Comparison of ENCODE assay signal across 19 mouse cellular contexts in the genomic region with DNA sequence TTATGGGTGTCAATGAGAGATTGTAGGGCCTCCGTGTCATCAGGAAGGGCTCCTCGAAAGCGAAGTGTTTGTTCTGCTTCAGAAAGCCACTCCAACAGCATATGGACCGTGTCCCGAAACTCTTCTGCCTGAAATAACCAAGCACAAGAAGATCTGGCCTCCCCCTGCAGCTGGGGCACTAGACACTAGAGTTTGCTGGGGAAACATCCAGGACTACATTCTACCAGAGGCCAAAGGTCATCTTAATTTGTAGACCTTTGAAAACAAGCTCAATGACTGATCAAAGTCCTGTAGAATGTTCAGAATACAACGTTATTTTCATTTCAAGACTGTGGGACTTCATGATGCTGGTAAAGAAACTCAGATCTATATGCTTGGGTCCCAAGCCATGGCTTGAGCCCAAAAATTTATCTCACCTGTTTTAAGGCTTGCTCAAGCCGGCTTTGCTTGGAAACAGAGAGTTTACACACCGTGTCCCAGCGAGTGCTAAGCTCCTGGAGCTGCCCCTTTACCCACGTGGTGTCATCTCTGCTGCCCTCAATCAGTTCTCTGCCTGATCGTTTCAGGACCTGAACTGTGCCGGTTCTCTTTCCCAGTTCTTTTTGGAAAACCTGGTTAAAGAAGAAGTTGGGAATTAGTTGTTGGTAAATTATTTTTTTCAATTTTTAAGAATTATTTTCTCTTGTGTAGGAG. TPM values are rescaled to one million over a fixed set of nuclear protein-coding genes. Genes with fewer than 3 reads are reported as not detected.
"Had no signal": no experiment of that assay in that cellular context is flagged by ENCODE, and none has a peak within 500 bp of the region (broad histone marks: within the 10 kb centered on the region; RNA-seq: fewer than 3 reads in every experiment).

No protein-coding gene starts in this region.

- H3K4me3 ChIP-seq: limb, embryonic 15.5 days; midbrain, embryonic 10.5 days; neural tube, embryonic 12.5 days had no signal

- H3K27ac ChIP-seq: limb, embryonic 15.5 days; midbrain, embryonic 10.5 days; neural tube, embryonic 12.5 days; stomach, postnatal 0 days had no signal

- DNase-seq: lung, embryonic 14.5 days; lung, postnatal 10 days; lung, postnatal 4 days; midbrain, embryonic 14.5 days; thymus, postnatal 4 days had no signal

- H3K4me2 ChIP-seq: limb, embryonic 15.5 days; lung, embryonic 14.5 days; neural tube, embryonic 12.5 days had no signal

- H3K9ac ChIP-seq: limb, embryonic 15.5 days; lung, embryonic 14.5 days; neural tube, embryonic 12.5 days had no signal

- H3K9me3 ChIP-seq: limb, embryonic 15.5 days; midbrain, embryonic 10.5 days; neural tube, embryonic 12.5 days had no signal

- H3K4me1 ChIP-seq: limb, embryonic 15.5 days; midbrain, embryonic 10.5 days; neural tube, embryonic 12.5 days had no signal

- ATAC-seq: hindbrain, embryonic 16.5 days; inflammation-experienced regulatory T-cells, adult 6 months; intestine, postnatal 0 days had no signal

- H3K27me3 ChIP-seq: limb, embryonic 15.5 days; neural tube, embryonic 12.5 days had no signal

RNA-seq across cellular contexts. Expression of a gene that starts 31.4 kb away (rescaled TPM):
- total RNA-seq: left cerebral cortex, adult 8-10 months; megakaryocyte, adult 5-6 weeks; monocyte, adult 5-6 weeks; neutrophil, adult 5-6 weeks had no signal
- polyA plus RNA-seq: inflammation-experienced regulatory T-cells, adult 6 months had no signal

RNA-seq across cellular contexts. Expression of a gene that starts 51.0 kb away (rescaled TPM):
- total RNA-seq: layer of hippocampus, postnatal 25 days; left cerebral cortex, postnatal 25 days; megakaryocyte, adult 5-6 weeks; monocyte, adult 5-6 weeks; neutrophil, adult 5-6 weeks had no signal
- polyA plus RNA-seq: inflammation-experienced regulatory T-cells, adult 6 months; limb, embryonic 11.5 days; lung, embryonic 14.5 days; midbrain, embryonic 10.5 days; midbrain, embryonic 14.5 days; neural tube, embryonic 12.5 days; stomach, postnatal 0 days had no signal
